13 mouse cellular contexts compared by ENCODE assay signal in genomic region chr16:52093325-52094253, GRCm38 (mm10).
DNase-seq lines count a peak whose midpoint lies in the region; ATAC-seq and TF ChIP-seq lines count a peak whose summit lies in the region.
"Had no signal": no experiment of that assay in that cellular context is flagged by ENCODE, and none has a peak within 500 bp of the region (broad histone marks: within the 10 kb centered on the region; RNA-seq: fewer than 3 reads in every experiment).

No protein-coding gene starts in this region.

- no peak for TF ChIP-seq CTCF in hindbrain, postnatal 0 days (IDR thresholded peaks at IDR 0.05; ENCODE audit: low read depth)

- WGBS in hindbrain, postnatal 0 days, result 59% methylated on average over 9 of the region's 9 CpGs
- 87% methylated on average over 9 of the region's 9 CpGs for WGBS in hindbrain, embryonic 10.5 days
- WGBS in neural tube, embryonic 14.5 days, result 52% methylated on average over 9 of the region's 9 CpGs
- WGBS in heart, embryonic 16.5 days, result 57% methylated on average over 9 of the region's 9 CpGs
- WGBS in stomach, embryonic 16.5 days, result 47% methylated on average over 9 of the region's 9 CpGs

- H3K9me3 ChIP-seq in hindbrain, postnatal 0 days (ENCODE audit: low read length), result no peaks in the 10 kb centered on the region
- no peaks in the 10 kb centered on the region for H3K9me3 ChIP-seq in hindbrain, embryonic 10.5 days
- H3K9me3 ChIP-seq in neural tube, embryonic 14.5 days (ENCODE audit: control insufficient read depth, low read length), result no peaks in the 10 kb centered on the region
- no peaks in the 10 kb centered on the region for H3K9me3 ChIP-seq in heart, embryonic 16.5 days (replicated peaks; ENCODE audit: control insufficient read depth, low read length)
- H3K9me3 ChIP-seq in stomach, embryonic 16.5 days (replicated peaks; ENCODE audit: control insufficient read depth, low read length), result no peaks in the 10 kb centered on the region

- no peak overlapping the region for H3K9ac ChIP-seq in hindbrain, postnatal 0 days (replicated peaks; ENCODE audit: low read length)
- H3K9ac ChIP-seq in neural tube, embryonic 14.5 days (replicated peaks; ENCODE audit: low read depth, low read length), result no peak overlapping the region
- H3K9ac ChIP-seq in heart, embryonic 16.5 days (ENCODE audit: low read length), result peak overlapping the region; percentile 17; the same call in 1 of the 2 replicates
- H3K9ac ChIP-seq in stomach, embryonic 16.5 days (ENCODE audit: low read length), result no peak overlapping the region
- H3K9ac ChIP-seq: liver, embryonic 14.5 days had no signal

- no peak for DNase-seq in hindbrain, postnatal 0 days (ENCODE audit: low spot score)
- DNase-seq in hindbrain, embryonic 10.5 days (ENCODE audit: low spot score), result no peak
- DNase-seq in neural tube, embryonic 10.5 days (ENCODE audit: extremely low spot score, low spot score), result no peak
- DNase-seq in spleen, postnatal 14 days (ENCODE audit: low spot score in 2 of 2), result no peak
- DNase-seq: adrenal gland, postnatal 14 days; cerebellum, postnatal 10 days; right cerebral cortex, postnatal 25 days; thymus, postnatal 25 days had no signal

- H3K27me3 ChIP-seq in hindbrain, postnatal 0 days (ENCODE audit: insufficient read depth, low read length), result no peaks in the 10 kb centered on the region
- no peaks in the 10 kb centered on the region for H3K27me3 ChIP-seq in hindbrain, embryonic 10.5 days (ENCODE audit: insufficient read depth, poor library complexity, severe bottlenecking)
- H3K27me3 ChIP-seq in neural tube, embryonic 14.5 days (ENCODE audit: control insufficient read depth, insufficient read depth, low read length), result no peaks in the 10 kb centered on the region
- H3K27me3 ChIP-seq in heart, embryonic 16.5 days (ENCODE audit: control insufficient read depth, insufficient read depth, low read length), result no peaks in the 10 kb centered on the region
- H3K27me3 ChIP-seq in stomach, embryonic 16.5 days (ENCODE audit: control insufficient read depth, insufficient read depth, low read length), result no peaks in the 10 kb centered on the region

- no peak for ATAC-seq in hindbrain, postnatal 0 days
- no peak for ATAC-seq in neural tube, embryonic 14.5 days (ENCODE audit: low read depth)
- no peak for ATAC-seq in heart, embryonic 16.5 days (replicated peaks; ENCODE audit: extremely low read depth, insufficient read depth, low FRiP score)
- ATAC-seq in stomach, embryonic 16.5 days (ENCODE audit: insufficient read depth, low FRiP score), result no peak
- ATAC-seq in megakaryocyte progenitor cell, adult 5-6 weeks (replicated peaks; ENCODE audit: poor library complexity), result no peak

- H3K4me3 ChIP-seq in hindbrain, postnatal 0 days (ENCODE audit: low read length), result no peak overlapping the region
- no peak overlapping the region for H3K4me3 ChIP-seq in hindbrain, embryonic 10.5 days
- no peak overlapping the region for H3K4me3 ChIP-seq in neural tube, embryonic 14.5 days (ENCODE audit: low read depth, low read length)
- no peak overlapping the region for H3K4me3 ChIP-seq in heart, embryonic 16.5 days (ENCODE audit: low read length)
- H3K4me3 ChIP-seq in stomach, embryonic 16.5 days (replicated peaks; ENCODE audit: low read length), result no peak overlapping the region

- H3K27ac ChIP-seq in hindbrain, postnatal 0 days, result peak overlapping the region; percentile 48; the same call in 1 of the 2 replicates
- no peak overlapping the region for H3K27ac ChIP-seq in hindbrain, embryonic 10.5 days
- peak overlapping the region; percentile 39; the same call in 1 of the 2 replicates for H3K27ac ChIP-seq in neural tube, embryonic 14.5 days (ENCODE audit: low read depth, low read length)
- peak overlapping the region; percentile 78 for H3K27ac ChIP-seq in heart, embryonic 16.5 days (ENCODE audit: low read length)
- peak overlapping the region; percentile 44 for H3K27ac ChIP-seq in stomach, embryonic 16.5 days (ENCODE audit: low read length)
- H3K27ac ChIP-seq: liver, embryonic 14.5 days had no signal

- H3K4me2 ChIP-seq in hindbrain, postnatal 0 days (ENCODE audit: low read depth, low read length), result no peak overlapping the region
- H3K4me2 ChIP-seq in neural tube, embryonic 14.5 days (ENCODE audit: low read depth, low read length), result no peak overlapping the region
- no peak overlapping the region for H3K4me2 ChIP-seq in heart, embryonic 16.5 days (ENCODE audit: low read depth, low read length)
- no peak overlapping the region for H3K4me2 ChIP-seq in stomach, embryonic 16.5 days (ENCODE audit: low read depth, low read length)

- no peaks in the 10 kb centered on the region for H3K36me3 ChIP-seq in hindbrain, postnatal 0 days (ENCODE audit: insufficient read depth, low read length)
- peaks cover 53% of the 10 kb centered on the region for H3K36me3 ChIP-seq in hindbrain, embryonic 10.5 days
- H3K36me3 ChIP-seq in neural tube, embryonic 14.5 days (ENCODE audit: control insufficient read depth, insufficient read depth, low read length), result no peaks in the 10 kb centered on the region
- H3K36me3 ChIP-seq in heart, embryonic 16.5 days (ENCODE audit: control insufficient read depth, insufficient read depth), result 0 out of 2 replicates have a peak, but pooled peaks cover 6% of the 10 kb centered on the region
- no peaks in the 10 kb centered on the region for H3K36me3 ChIP-seq in stomach, embryonic 16.5 days (ENCODE audit: control insufficient read depth, insufficient read depth, low read length)

- H3K4me1 ChIP-seq in hindbrain, postnatal 0 days (ENCODE audit: insufficient read depth, low read length), result 0 out of 2 replicates have a peak, but pooled peaks cover 4% of the 10 kb centered on the region
- no peaks in the 10 kb centered on the region for H3K4me1 ChIP-seq in hindbrain, embryonic 10.5 days (replicated peaks)
- H3K4me1 ChIP-seq in neural tube, embryonic 14.5 days (ENCODE audit: control insufficient read depth, insufficient read depth, low read length), result peaks cover 10% of the 10 kb centered on the region; the same call in 1 of the 2 replicates
- H3K4me1 ChIP-seq in heart, embryonic 16.5 days (ENCODE audit: control insufficient read depth, insufficient read depth, low read length), result peaks cover 36% of the 10 kb centered on the region
- peaks cover 12% of the 10 kb centered on the region for H3K4me1 ChIP-seq in stomach, embryonic 16.5 days (ENCODE audit: control insufficient read depth, insufficient read depth, low read length)
